Mouse (Mus musculus) bone marrow, adult 2 months (tissue): ENCODE measurements around the gene Parp8.

Source experiments
- CTCF ChIP-seq: fragments of 200-500 bp; IDR thresholded peaks from 2 replicates; pipeline ENCODE4 v1.5.1; 2011; ENCODE audit warnings: low read length, control low read depth; ENCODE audit not compliant: control insufficient read depth, insufficient read depth
- POLR2A ChIP-seq: fragments of 200-500 bp; IDR thresholded peaks from 2 replicates; pipeline ENCODE4 v1.6.1; 2011; ENCODE audit warnings: low read depth, mild to moderate bottlenecking, control low read depth, low read length, borderline replicate concordance; ENCODE audit not compliant: control insufficient read depth

GRCm38 (mm10) chr13:116897711-116898110 is 127.6 kb downstream of the Parp8 start:
- TF ChIP-seq POLR2A (no peak), CTCF (no peak)
